Mouse (Mus musculus) lung, embryonic 15.5 days (tissue): ENCODE data around the gene Prdx2. TPM values are rescaled to one million over a fixed set of nuclear protein-coding genes. Genes with fewer than 3 reads are reported as not detected.

Experiments used
- ATAC-seq: fragments of 200-750 bp; cut with Nextera tagmentation; 2 replicates; pipeline ENCODE4 v1.8.0; 2017; ENCODE audit warnings: moderate number of reproducible peaks, borderline replicate concordance; ENCODE audit not compliant: low FRiP score, low TSS enrichment; ENCODE audit errors: extremely low read depth
- H3K27ac ChIP-seq: fragments of 300-500 bp; sonication (generic); 2 replicates; pipeline ENCODE4 v1.5.1; 2015; ENCODE audit warnings: moderate library complexity, mild to moderate bottlenecking, inconsistent platforms
- H3K27me3 ChIP-seq: fragments of 300-500 bp; sonication (generic); 2 replicates; pipeline ENCODE4 v1.6.1; 2015; ENCODE audit warnings: inconsistent platforms
- H3K36me3 ChIP-seq: fragments of 300-500 bp; sonication (generic); 2 replicates; pipeline ENCODE4 v1.6.1; 2015; ENCODE audit warnings: inconsistent platforms
- H3K4me1 ChIP-seq: fragments of 300-500 bp; sonication (generic); 2 replicates; pipeline ENCODE4 v1.6.1; 2015; ENCODE audit warnings: inconsistent platforms
- H3K4me2 ChIP-seq: fragments of 300-500 bp; sonication (generic); 2 replicates; pipeline ENCODE4 v1.6.1; 2015; ENCODE audit warnings: inconsistent platforms, mild to moderate bottlenecking, moderate library complexity
- H3K4me3 ChIP-seq: fragments of 300-500 bp; sonication (generic); 2 replicates; pipeline ENCODE4 v1.5.1; 2015; ENCODE audit warnings: mild to moderate bottlenecking, inconsistent platforms
- H3K9ac ChIP-seq: fragments of 300-500 bp; sonication (generic); 2 replicates; pipeline ENCODE4 v1.6.1; 2015; ENCODE audit warnings: inconsistent platforms
- H3K9me3 ChIP-seq: fragments of 300-500 bp; sonication (generic); 2 replicates; pipeline ENCODE4 v1.6.1; 2016; ENCODE audit warnings: inconsistent platforms
- WGBS: fragments of 180-500 bp; shearing (Covaris S2); methylation state at CpG from one replicate; pipeline ENCODE4 v1.1.7; 2015; 5-methylcytosine and 5-hydroxymethylcytosine counted together
- polyA plus RNA-seq: library from polyadenylated mRNA; unstranded; fragments of >200 nt; fragmentation: Nextera tagmentation; extraction: Ambion mirVana; gene quantifications from 2 replicates; pipeline ENCODE4 v1.2.1, GENCODE M21; 2015

The Prdx2 gene
- polyA plus RNA-seq, 1 experiment from 2014 or later = 727 TPM

- Histone ChIP-seq H3K4me2 (no peak overlapping the region), H3K27ac (no peak overlapping the region), H3K4me1 (peaks cover 6% of the 10 kb centered on the region; the same call in 1 of the 2 replicates), H3K9me3 (no peaks in the 10 kb centered on the region), H3K27me3 (peaks cover 16% of the 10 kb centered on the region), H3K4me3 (no peak overlapping the region), H3K9ac (no peak overlapping the region), H3K36me3 (peaks cover 10% of the 10 kb centered on the region; the same call in 1 of the 2 replicates)
- ATAC-seq = no peak
- 45% methylated on average over 2 of the region's 2 CpGs for WGBS
These were observed 12.6 kb upstream of the Prdx2 start for GRCm38 (mm10) chr8:84956768-84957167.

GRCm38 (mm10) chr8:84959811-84960210 is 9.6 kb upstream of the Prdx2 start:
- WGBS = 89% methylated on average over 7 of the region's 7 CpGs
- Histone ChIP-seq H3K4me1 (peaks cover 1% of the 10 kb centered on the region), H3K4me2 (no peak overlapping the region), H3K27me3 (no peaks in the 10 kb centered on the region), H3K4me3 (no peak overlapping the region), H3K9ac (no peak overlapping the region), H3K36me3 (peaks cover 16% of the 10 kb centered on the region), H3K9me3 (no peaks in the 10 kb centered on the region), H3K27ac (no peak overlapping the region)
- no peak for ATAC-seq

- H3K36me3 ChIP-seq = peaks cover 8% of the 10 kb centered on the region
- H3K9me3 ChIP-seq = no peaks in the 10 kb centered on the region
- H3K4me1 ChIP-seq = peaks cover 28% of the 10 kb centered on the region
- no peak overlapping the region for H3K4me3 ChIP-seq
- H3K9ac ChIP-seq = no peak overlapping the region
- no peak overlapping the region for H3K27ac ChIP-seq
- WGBS = 87% methylated on average over 4 of the region's 4 CpGs
- H3K27me3 ChIP-seq = no peaks in the 10 kb centered on the region
- no peak overlapping the region for H3K4me2 ChIP-seq
- ATAC-seq = no peak
These were observed 5.4 kb upstream of the Prdx2 start for GRCm38 (mm10) chr8:84963952-84964351.

GRCm38 (mm10) chr8:84965731-84966291 is 3.6 kb upstream of the Prdx2 start:
- WGBS = under 1% methylated on average over 41 of the region's 41 CpGs
- Histone ChIP-seq H3K4me2 (peak overlapping the region; percentile 72), H3K4me1 (peaks cover 33% of the 10 kb centered on the region), H3K36me3 (peaks cover 9% of the 10 kb centered on the region), H3K4me3 (peak overlapping the region; percentile 60), H3K9me3 (no peaks in the 10 kb centered on the region), H3K27me3 (no peaks in the 10 kb centered on the region), H3K9ac (peak overlapping the region; percentile 45), H3K27ac (peak overlapping the region; percentile 49)
- ATAC-seq = peak; percentile 90

- Histone ChIP-seq H3K9ac (no peak overlapping the region), H3K9me3 (no peaks in the 10 kb centered on the region), H3K27ac (peak overlapping the region; percentile 49; the same call in 1 of the 2 replicates), H3K36me3 (peaks cover 17% of the 10 kb centered on the region), H3K4me3 (peak overlapping the region; percentile 60; the same call in 1 of the 2 replicates), H3K4me1 (peaks cover 39% of the 10 kb centered on the region), H3K27me3 (no peaks in the 10 kb centered on the region), H3K4me2 (peak overlapping the region; percentile 72; the same call in 1 of the 2 replicates)
- WGBS = 26% methylated on average over 3 of the region's 3 CpGs
- ATAC-seq = no peak
These were observed 2.8 kb upstream of the Prdx2 start for GRCm38 (mm10) chr8:84966603-84967002.

GRCm38 (mm10) chr8:84967532-84968304 is 1.7 kb upstream of the Prdx2 start:
- H3K27ac ChIP-seq = no peak overlapping the region
- H3K9me3 ChIP-seq = no peaks in the 10 kb centered on the region
- WGBS = 88% methylated on average over 13 of the region's 13 CpGs
- no peaks in the 10 kb centered on the region for H3K27me3 ChIP-seq
- H3K9ac ChIP-seq = no peak overlapping the region
- H3K4me2 ChIP-seq = 0 out of 2 replicates have a peak overlapping the region, but pooled peaks have one; percentile 77
- H3K36me3 ChIP-seq = peaks cover 22% of the 10 kb centered on the region
- peaks cover 39% of the 10 kb centered on the region for H3K4me1 ChIP-seq
- no peak overlapping the region; the same call in 1 of the 2 replicates for H3K4me3 ChIP-seq
- no peak for ATAC-seq

GRCm38 (mm10) chr8:84968650-84969049 is 737 bp upstream of the Prdx2 start:
- H3K4me3 ChIP-seq = peak overlapping the region; percentile 67
- WGBS = 11% methylated on average over 2 of the region's 2 CpGs

GRCm38 (mm10) chr8:84970135-84970790 is 876 bp downstream of the Prdx2 start:
- ATAC-seq = no peak
- peak overlapping the region; percentile 89 for H3K27ac ChIP-seq
- H3K36me3 ChIP-seq = peaks cover 38% of the 10 kb centered on the region
- peak overlapping the region; percentile 83 for H3K9ac ChIP-seq
- H3K4me2 ChIP-seq = peak overlapping the region; percentile 77
- H3K9me3 ChIP-seq = no peaks in the 10 kb centered on the region
- H3K27me3 ChIP-seq = no peaks in the 10 kb centered on the region
- WGBS = 7% methylated on average over 21 of the region's 21 CpGs
- H3K4me1 ChIP-seq = peaks cover 42% of the 10 kb centered on the region
- peak overlapping the region; percentile 67 for H3K4me3 ChIP-seq

More at GRCm38 (mm10) chr8:84968650-84969049, 737 bp upstream of the Prdx2 start:
- Histone ChIP-seq H3K36me3 (peaks cover 30% of the 10 kb centered on the region), H3K27me3 (no peaks in the 10 kb centered on the region), H3K9ac (peak overlapping the region; percentile 83), H3K4me2 (peak overlapping the region; percentile 77), H3K27ac (peak overlapping the region; percentile 89), H3K4me1 (peaks cover 39% of the 10 kb centered on the region), H3K9me3 (no peaks in the 10 kb centered on the region)
- ATAC-seq = no peak

- H3K27ac ChIP-seq = no peak overlapping the region
- H3K36me3 ChIP-seq = peaks cover 38% of the 10 kb centered on the region
- ATAC-seq = no peak
- H3K4me2 ChIP-seq = peak overlapping the region; percentile 77
- H3K27me3 ChIP-seq = no peaks in the 10 kb centered on the region
- 59% methylated on average over 5 of the region's 5 CpGs for WGBS
- H3K9me3 ChIP-seq = no peaks in the 10 kb centered on the region
- H3K4me1 ChIP-seq = peaks cover 47% of the 10 kb centered on the region
- H3K4me3 ChIP-seq = peak overlapping the region; percentile 67
- peak overlapping the region; percentile 83; the same call in 1 of the 2 replicates for H3K9ac ChIP-seq
These were observed 1.5 kb downstream of the Prdx2 start for GRCm38 (mm10) chr8:84970913-84971312.

GRCm38 (mm10) chr8:84973079-84973478 is 3.7 kb downstream of the Prdx2 start:
- Histone ChIP-seq H3K36me3 (peaks cover 38% of the 10 kb centered on the region), H3K9ac (no peak overlapping the region), H3K4me2 (no peak overlapping the region), H3K9me3 (no peaks in the 10 kb centered on the region), H3K27ac (no peak overlapping the region), H3K4me3 (no peak overlapping the region), H3K4me1 (peaks cover 52% of the 10 kb centered on the region), H3K27me3 (no peaks in the 10 kb centered on the region)
- WGBS = 94% methylated on average over 1 of the region's 1 CpGs
- no peak for ATAC-seq

- H3K27ac ChIP-seq = no peak overlapping the region
- no peak overlapping the region for H3K4me2 ChIP-seq
- H3K4me1 ChIP-seq = peaks cover 52% of the 10 kb centered on the region
- 54% methylated on average over 4 of the region's 4 CpGs for WGBS
- ATAC-seq = no peak
- H3K9ac ChIP-seq = no peak overlapping the region
- no peaks in the 10 kb centered on the region for H3K9me3 ChIP-seq
- peaks cover 38% of the 10 kb centered on the region for H3K36me3 ChIP-seq
- H3K27me3 ChIP-seq = no peaks in the 10 kb centered on the region
- H3K4me3 ChIP-seq = no peak overlapping the region
These were observed 4.6 kb downstream of the Prdx2 start for GRCm38 (mm10) chr8:84973803-84974542.
